Mouse (Mus musculus) liver, adult 2 months (tissue): ENCODE data around the gene Slc13a2.

Experiments used
- CTCF ChIP-seq: fragments of 200-500 bp; IDR thresholded peaks from 2 replicates; pipeline ENCODE4 v1.5.1; 2011; ENCODE audit warnings: low read depth, low read length, control low read depth
- POLR2A ChIP-seq: fragments of 200-500 bp; IDR thresholded peaks from 2 replicates; pipeline ENCODE4 v1.6.1; 2011; ENCODE audit warnings: low read length, control low read depth; ENCODE audit not compliant: insufficient read depth; ENCODE audit errors: extremely low read depth

GRCm38 (mm10) chr11:78382701-78383100 lies 39.3 kb downstream of the Slc13a2 start:
- TF ChIP-seq CTCF (no peak), POLR2A (no peak)
